Mouse (Mus musculus) small intestine, adult 2 months (tissue): ENCODE measurements around the gene Ints3. TPM values are rescaled to one million over a fixed set of nuclear protein-coding genes. Genes with fewer than 3 reads are reported as not detected.
"Not testable (repeated sequence)": the region's sequence is repeated elsewhere in the genome, so short reads cannot be mapped to it uniquely, and the experiment has no call there.

Experiments
- H3K27ac ChIP-seq: fragments of 200-500 bp; 2 replicates; pipeline ENCODE4 v1.5.1; 2012; ENCODE audit warnings: low read depth, low read length, control low read depth, inconsistent platforms; ENCODE audit not compliant: insufficient read depth
- H3K27me3 ChIP-seq: fragments of 200-500 bp; 2 replicates; pipeline ENCODE4 v1.6.1; 2012; ENCODE audit warnings: mild to moderate bottlenecking, moderate library complexity, low read length, inconsistent platforms; ENCODE audit not compliant: control insufficient read depth, insufficient read depth
- H3K36me3 ChIP-seq: fragments of 200-500 bp; 2 replicates; pipeline ENCODE4 v1.6.1; 2012; ENCODE audit warnings: mild to moderate bottlenecking, low read length, control low read depth, inconsistent platforms; ENCODE audit not compliant: control insufficient read depth, insufficient read depth
- H3K4me1 ChIP-seq: fragments of 200-500 bp; 2 replicates; pipeline ENCODE4 v1.6.1; 2012; ENCODE audit warnings: low read length, inconsistent platforms, mixed read lengths; ENCODE audit not compliant: control insufficient read depth, insufficient read depth, insufficient read length
- H3K4me3 ChIP-seq: fragments of 200-500 bp; 2 replicates; pipeline ENCODE4 v1.5.1; 2012; ENCODE audit warnings: low read depth, mild to moderate bottlenecking, control low read depth, inconsistent platforms, low read length, moderate library complexity
- CTCF ChIP-seq: fragments of 200-500 bp; IDR thresholded peaks from 2 replicates; pipeline ENCODE4 v1.5.1; 2012; ENCODE audit warnings: low read depth, mild to moderate bottlenecking, control low read depth, inconsistent platforms, low read length, moderate library complexity, mixed read lengths; ENCODE audit not compliant: insufficient replicate concordance, insufficient read length; ENCODE audit errors: extremely low read depth
- POLR2A ChIP-seq: fragments of 200-500 bp; IDR thresholded peaks from 2 replicates; pipeline ENCODE4 v1.6.1; 2012; ENCODE audit warnings: low read depth, mild to moderate bottlenecking, control low read depth, inconsistent platforms, low read length, moderate library complexity
- WGBS: fragments of 180-500 bp; shearing (Covaris S2); methylation state at CpG from one replicate; pipeline ENCODE4 v1.1.7; 2018; 5-methylcytosine and 5-hydroxymethylcytosine counted together
- polyA plus RNA-seq: library from polyadenylated mRNA; depleted of rRNA; stranded (reverse); fragments of >200 nt; gene quantifications from 2 replicates; pipeline ENCODE4 v1.2.3, GENCODE M21; 2012; rRNA removed

Gene Ints3
- polyA plus RNA-seq, 1 experiment = 22.4 TPM

DNA sequence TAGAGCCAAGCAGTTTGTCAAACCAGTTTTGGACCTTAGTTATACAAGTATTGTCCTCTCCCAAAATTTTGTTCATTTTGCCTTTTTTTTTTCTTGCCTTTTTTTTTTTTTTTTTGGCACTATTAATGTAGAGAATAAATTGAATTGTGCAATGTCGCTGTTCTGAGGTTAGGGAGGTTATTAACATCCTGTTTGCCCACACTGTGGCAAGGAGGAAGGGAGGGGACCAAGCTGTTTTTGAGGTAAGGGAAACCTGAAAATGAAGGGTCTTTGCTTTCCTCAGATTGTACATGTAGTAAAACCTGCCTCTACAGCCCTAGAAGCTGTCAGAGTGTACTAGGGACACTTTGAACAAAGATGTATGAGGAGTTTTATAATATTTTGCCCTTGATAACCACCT, 74.2 kb downstream of the Ints3 start:
- TF ChIP-seq POLR2A = no peak
- TF ChIP-seq CTCF = no peak
- no peak overlapping the region for H3K4me3 ChIP-seq
- peaks cover 42% of the 10 kb centered on the region for H3K36me3 ChIP-seq
- H3K27ac ChIP-seq = no peak overlapping the region
- WGBS = 77% methylated on average over 1 of the region's 1 CpGs
- no peaks in the 10 kb centered on the region for H3K4me1 ChIP-seq
- H3K27me3 ChIP-seq = no peaks in the 10 kb centered on the region

DNA sequence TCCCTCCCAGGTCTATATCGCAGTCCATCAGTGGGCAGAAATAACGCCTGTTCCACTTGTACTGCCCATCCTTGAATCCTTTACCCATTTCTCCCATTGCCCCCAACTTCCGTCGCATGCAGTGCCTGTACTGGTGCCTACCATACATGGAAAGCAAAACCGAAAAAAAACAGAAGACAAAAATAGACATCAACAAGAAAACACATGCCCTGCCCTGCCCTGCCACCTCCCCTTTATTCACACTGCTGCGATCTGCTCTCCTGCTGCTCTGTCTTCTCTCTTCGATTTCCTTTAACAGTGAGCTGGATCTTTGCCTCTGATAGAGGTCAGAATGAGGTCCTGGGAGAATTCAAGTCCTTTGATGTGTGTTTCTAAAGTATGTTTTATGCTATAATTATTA, 75.5 kb downstream of the Ints3 start:
- no peak for TF ChIP-seq POLR2A
- no peak for TF ChIP-seq CTCF
- H3K4me3 ChIP-seq = no peak overlapping the region
- no peaks in the 10 kb centered on the region for H3K27me3 ChIP-seq
- H3K27ac ChIP-seq = no peak overlapping the region
- 88% methylated on average over 7 of the region's 7 CpGs for WGBS
- H3K4me1 ChIP-seq = no peaks in the 10 kb centered on the region
- H3K36me3 ChIP-seq = peaks cover 52% of the 10 kb centered on the region

DNA sequence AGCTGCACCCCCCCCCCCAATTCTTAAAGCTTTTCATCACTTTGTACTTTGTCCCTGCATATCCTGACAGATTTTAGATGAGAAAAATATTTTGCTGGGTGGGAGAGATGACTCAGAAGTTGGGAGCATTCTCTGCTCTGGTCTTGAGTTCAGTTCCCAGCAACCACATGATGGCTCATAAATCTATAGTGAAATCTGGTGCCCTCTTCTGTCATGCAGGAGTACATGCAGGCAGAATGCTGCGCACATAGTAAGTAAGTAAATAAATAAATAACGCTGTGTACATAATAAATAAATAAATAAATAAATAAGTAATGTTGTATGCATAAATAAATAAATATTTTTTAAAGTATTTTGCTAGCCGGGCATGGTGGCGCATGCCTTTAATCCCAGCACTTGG, 85.6 kb downstream of the Ints3 start:
- Histone ChIP-seq H3K27me3 (no peaks in the 10 kb centered on the region), H3K27ac (no peak overlapping the region), H3K4me1 (no peaks in the 10 kb centered on the region), H3K36me3 (peaks cover 36% of the 10 kb centered on the region), H3K4me3 (no peak overlapping the region)
- TF ChIP-seq POLR2A = no peak
- TF ChIP-seq CTCF = no peak
- WGBS = 98% methylated on average over 4 of the region's 4 CpGs

DNA sequence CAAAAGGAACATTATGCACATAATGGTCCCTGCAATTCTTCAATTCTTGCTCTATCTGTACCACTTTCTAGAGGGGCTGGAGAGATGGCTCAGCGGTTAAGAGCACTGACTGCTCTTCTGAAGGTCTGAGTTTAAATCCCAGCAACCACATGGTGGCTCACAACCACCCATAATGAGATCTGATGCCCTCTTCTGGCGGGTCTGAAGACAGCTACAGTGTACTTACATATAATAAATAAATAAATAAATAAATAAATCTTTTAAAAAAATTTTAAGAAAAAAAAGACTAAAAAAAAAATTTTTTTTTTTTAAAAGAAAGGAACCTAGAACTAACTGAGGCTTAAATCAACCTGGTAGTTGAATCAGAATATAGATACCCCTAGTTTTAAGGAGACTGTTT, 90.6 kb downstream of the Ints3 start:
- H3K4me1 ChIP-seq, H3K4me3 ChIP-seq, H3K27ac ChIP-seq, H3K27me3 ChIP-seq: not testable (repeated sequence)
- peaks cover 11% of the 10 kb centered on the region for H3K36me3 ChIP-seq
- WGBS = 70% methylated on average over 2 of the region's 2 CpGs

Other genes with a start within 250 kb of the Ints3 start
- 581 and 835 TPM in 2 replicates for gene Rps27, start 220.0 kb downstream of the Ints3 start, polyA plus RNA-seq
- 1.1 and 2.0 TPM in 2 replicates for gene Rab13, start 219.9 kb downstream of the Ints3 start, polyA plus RNA-seq
- gene Jtb, start 202.0 kb downstream of the Ints3 start, polyA plus RNA-seq = 70.7 and 84.2 TPM in 2 replicates
- gene Creb3l4, start 190.1 kb downstream of the Ints3 start, polyA plus RNA-seq = 6.6 and 7.0 TPM in 2 replicates
- gene Slc39a1, start 185.4 kb downstream of the Ints3 start, polyA plus RNA-seq = 46.2 and 72.7 TPM in 2 replicates
- gene Crtc2, start 179.5 kb downstream of the Ints3 start, polyA plus RNA-seq = 31.4 and 57.0 TPM in 2 replicates
- 10.7 and 14.1 TPM in 2 replicates for gene Dennd4b, start 168.4 kb downstream of the Ints3 start, polyA plus RNA-seq
- gene Gatad2b, start 140.4 kb downstream of the Ints3 start, polyA plus RNA-seq = 9.0 and 15.1 TPM in 2 replicates
- gene Slc27a3, start 43.7 kb downstream of the Ints3 start, polyA plus RNA-seq = 3.7 and 5.9 TPM in 2 replicates
- 5.1 and 5.9 TPM in 2 replicates for gene Npr1, start 32.2 kb upstream of the Ints3 start, polyA plus RNA-seq
- 4.3 and 5.9 TPM in 2 replicates for gene Ilf2, start 42.5 kb upstream of the Ints3 start, polyA plus RNA-seq
- 3.4 and 7.1 TPM in 2 replicates for gene Snapin, start 57.4 kb upstream of the Ints3 start, polyA plus RNA-seq
- gene Chtop, start 75.9 kb upstream of the Ints3 start, polyA plus RNA-seq = 14.3 and 22.3 TPM in 2 replicates
- 20.2 and 26.8 TPM in 2 replicates for gene S100a1, start 80.8 kb upstream of the Ints3 start, polyA plus RNA-seq
- gene S100a13, start 80.8 kb upstream of the Ints3 start, polyA plus RNA-seq = 8.5 and 9.7 TPM in 2 replicates
- gene S100a14, start 93.2 kb upstream of the Ints3 start, polyA plus RNA-seq = 1.3 and 2.8 TPM in 2 replicates
- gene S100a16, start 103.6 kb upstream of the Ints3 start, polyA plus RNA-seq = 44.9 and 65.1 TPM in 2 replicates
- not detected in 2 replicates for gene S100a3, start 127.0 kb upstream of the Ints3 start, polyA plus RNA-seq
- not detected in 2 replicates for gene S100a2, start 156.6 kb upstream of the Ints3 start, polyA plus RNA-seq
- gene Gm42674, start 168.3 kb upstream of the Ints3 start, polyA plus RNA-seq = not detected in 2 replicates
- 1.8 and 3.7 TPM in 2 replicates for gene S100a4, start 170.1 kb upstream of the Ints3 start, polyA plus RNA-seq
- gene S100a5, start 174.9 kb upstream of the Ints3 start, polyA plus RNA-seq = not detected in 2 replicates
- gene S100a6, start 179.3 kb upstream of the Ints3 start, polyA plus RNA-seq = 234 and 369 TPM in 2 replicates
- gene S100a7a, start 220.4 kb upstream of the Ints3 start, polyA plus RNA-seq = 0.11 TPM in 1 of 2 replicates, not detected in the other
- 0.29 TPM in 1 of 2 replicates, not detected in the other for gene S100a8, start 235.4 kb upstream of the Ints3 start, polyA plus RNA-seq